Mouse (Mus musculus): ENCODE measurements around the gene Ccnt1. TPM values are rescaled to one million over a fixed set of nuclear protein-coding genes. Genes with fewer than 3 reads are reported as not detected.
A peak's percentile ranks its signal among the peaks of the same experiment; 100 is the strongest.

Ccnt1 gene
- total and polyA plus RNA-seq, 3 experiments = 19.5 to 63.2 (median 44.0) TPM

DNA sequence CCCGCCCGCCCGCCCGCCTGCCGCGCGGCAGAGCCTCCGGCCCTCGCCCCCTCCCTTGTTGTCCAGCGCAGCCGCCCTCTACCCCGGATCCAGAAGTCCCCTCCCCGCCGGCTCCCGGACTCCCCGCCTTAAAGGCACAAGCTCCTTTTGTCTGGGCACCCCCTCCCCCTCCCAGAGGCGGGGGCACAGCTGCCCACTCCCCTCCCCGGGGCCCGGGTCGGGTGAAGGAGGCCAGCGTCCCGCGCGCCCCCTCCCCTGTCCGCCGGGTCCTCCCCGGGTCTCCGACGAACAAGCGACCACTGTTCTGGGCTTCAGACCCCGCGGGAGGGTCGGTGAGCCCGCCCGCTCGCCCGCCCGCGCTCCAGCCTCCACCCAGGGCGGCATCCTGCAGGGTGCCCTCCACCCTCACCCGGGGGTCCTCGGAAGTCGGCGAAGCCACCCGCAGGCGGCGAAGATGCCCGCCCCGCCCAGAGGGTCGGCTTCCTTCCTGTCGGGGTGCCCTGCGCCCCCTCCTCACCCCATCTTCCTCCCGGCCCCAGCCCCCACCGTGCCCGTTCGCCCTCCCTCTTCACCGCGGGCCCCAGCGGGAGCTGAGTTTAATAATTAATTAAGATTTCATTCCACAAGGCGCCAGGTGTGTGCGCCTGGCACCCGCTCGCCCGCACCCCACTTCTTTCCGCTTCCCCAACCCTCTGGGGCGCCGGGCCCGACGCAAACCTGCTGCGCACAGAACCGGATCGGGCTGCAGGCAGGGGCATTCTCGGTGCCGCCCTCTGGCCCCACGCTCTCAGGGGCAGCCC, 38.8 kb upstream of the Ccnt1 start, which contains the start of gene Adcy6:
Adcy6 (minus strand) TSS at position 746 of the 800 bp plus-strand sequence.
- DNase-seq (ENCODE audit: low read depth, low spot score) = peak; percentile 71
- H3K9me3 ChIP-seq (replicated peaks; ENCODE audit: insufficient read depth, low read length) = no peaks in the 10 kb centered on the region
- H3K27ac ChIP-seq (ENCODE audit: control insufficient read depth, low read depth, low read length) = peak within 1 kb of the TSS; percentile 91; the same call in 1 of the 2 replicates
- H3K79me2 ChIP-seq (ENCODE audit: control insufficient read depth, insufficient read depth, low read length, poor library complexity) = peaks cover 48% of the 10 kb centered on the region
- H3K27me3 ChIP-seq (ENCODE audit: control insufficient read depth in 1 of 2, insufficient read depth in 2 of 2, low read length in 2 of 2) = no peaks in the 10 kb centered on the region
- H3K4me3 ChIP-seq (ENCODE audit: control insufficient read depth in 1 of 2, insufficient read depth in 1 of 2, low read depth in 2 of 2, low read length in 2 of 2) = peak within 1 kb of the TSS; percentile 81 to 98
- H3K9ac ChIP-seq (ENCODE audit: control insufficient read depth, low read depth, low read length, poor library complexity, severe bottlenecking) = peak within 1 kb of the TSS; percentile 85
- peaks cover 17 to 49% of the 10 kb centered on the region in 2 experiments for H3K4me1 ChIP-seq (ENCODE audit: control insufficient read depth in 1 of 2, insufficient read depth in 2 of 2, low read length in 2 of 2)
- peaks cover 0 to 33% of the 10 kb centered on the region in 2 experiments; a peak in 3 of 4 replicates for H3K36me3 ChIP-seq (ENCODE audit: control insufficient read depth in 1 of 2, insufficient read depth in 2 of 2, low read length in 2 of 2)
- TF ChIP-seq SIN3A (IDR thresholded peaks at IDR 0.05; ENCODE audit: low read length) (peak; percentile 72), CHD1 (IDR thresholded peaks at IDR 0.05; ENCODE audit: low read depth, low read length) (no peak), CTCF (IDR thresholded peaks at IDR 0.05 in 2 of 3, conservative IDR thresholded peaks at IDR 0.05 in 1 of 3; ENCODE audit: control insufficient read depth in 1 of 3, insufficient read depth in 1 of 3, low read depth in 2 of 3, low read length in 3 of 3, poor library complexity in 1 of 3, severe bottlenecking in 1 of 3) (no peak), POLR2A (IDR thresholded peaks at IDR 0.05; ENCODE audit: control insufficient read depth in 1 of 2, insufficient read depth in 1 of 2, low read depth in 1 of 2, low read length in 2 of 2, poor library complexity in 1 of 2) (peak in 1 of 2 experiments; percentile 33; a peak in 1 of 4 replicates), E2F4 (IDR thresholded peaks at IDR 0.05; ENCODE audit: borderline replicate concordance, low read depth, low read length) (no peak), JUND (IDR thresholded peaks at IDR 0.05; ENCODE audit: low read depth, low read length) (no peak), USF2 (IDR thresholded peaks at IDR 0.05; ENCODE audit: borderline replicate concordance in 1 of 2, insufficient read depth in 1 of 2, low read depth in 1 of 2, low read length in 2 of 2) (no peak), MEF2A (IDR thresholded peaks at IDR 0.05; ENCODE audit: extremely low read depth, insufficient replicate concordance, low read depth, low read length, poor library complexity, severe bottlenecking) (no peak), ZMIZ1 (IDR thresholded peaks at IDR 0.05; ENCODE audit: low read depth, low read length) (peak; percentile 33; the same call in 1 of the 2 replicates), RAD21 (IDR thresholded peaks at IDR 0.05; ENCODE audit: low read depth, low read length) (no peak), ZKSCAN1 (IDR thresholded peaks at IDR 0.05; ENCODE audit: low read depth, low read length) (no peak), EP300 (IDR thresholded peaks at IDR 0.05; ENCODE audit: low read depth in 1 of 2, low read length in 2 of 2) (0 out of 4 replicates have a peak, but pooled peaks of 1 of the 2 experiments have one; percentile 8), BHLHE40 (IDR thresholded peaks at IDR 0.05; ENCODE audit: borderline replicate concordance, low read depth, low read length) (no peak), ZNF384 (IDR thresholded peaks at IDR 0.05; ENCODE audit: low read depth, low read length) (no peak), MYB (IDR thresholded peaks at IDR 0.05; ENCODE audit: low read depth, low read length) (no peak), GATA1 (IDR thresholded peaks at IDR 0.05; ENCODE audit: low read depth, low read length) (no peak), USF1 (IDR thresholded peaks at IDR 0.05; ENCODE audit: low read depth, low read length) (no peak), TAL1 (IDR thresholded peaks at IDR 0.05; ENCODE audit: low read length) (no peak), POLR2AphosphoS2 (IDR thresholded peaks at IDR 0.05; ENCODE audit: low read length) (no peak), NELFE (IDR thresholded peaks at IDR 0.05; ENCODE audit: low read depth, low read length) (no peak), CHD2 (IDR thresholded peaks at IDR 0.05; ENCODE audit: low read length) (peak; percentile 32; the same call in 1 of the 2 replicates), SMC3 (IDR thresholded peaks at IDR 0.05; ENCODE audit: low read depth, low read length) (no peak), NRF1 (IDR thresholded peaks at IDR 0.05; ENCODE audit: insufficient read depth, low read depth, low read length, poor library complexity, severe bottlenecking) (peak; percentile 52; the same call in 1 of the 2 replicates), MAZ (IDR thresholded peaks at IDR 0.05; ENCODE audit: low read depth, low read length) (peak; percentile 96), RCOR1 (IDR thresholded peaks at IDR 0.05; ENCODE audit: low read depth, low read length) (no peak), GABPA (IDR thresholded peaks at IDR 0.05; ENCODE audit: low read depth, low read length) (no peak), MXI1 (IDR thresholded peaks at IDR 0.05; ENCODE audit: low read depth, low read length) (no peak), ZC3H11A (IDR thresholded peaks at IDR 0.05; ENCODE audit: low read depth, low read length) (no peak), UBTF (IDR thresholded peaks at IDR 0.05; ENCODE audit: borderline replicate concordance, insufficient read depth, low read depth, low read length) (no peak), TCF12 (IDR thresholded peaks at IDR 0.05; ENCODE audit: low read depth, low read length) (peak; percentile 20), MAX (IDR thresholded peaks at IDR 0.05; ENCODE audit: low read length) (no peak), KAT2A (conservative IDR thresholded peaks at IDR 0.05; ENCODE audit: low read depth, low read length) (no peak), ETS1 (IDR thresholded peaks at IDR 0.05; ENCODE audit: low read depth, low read length) (no peak), TBP (IDR thresholded peaks at IDR 0.05; ENCODE audit: low read depth, low read length) (no peak), ELF1 (IDR thresholded peaks at IDR 0.05; ENCODE audit: low read depth, low read length) (no peak), HCFC1 (IDR thresholded peaks at IDR 0.05; ENCODE audit: low read depth, low read length) (peak; percentile 74)
